Mouse (Mus musculus) liver, embryonic 15.5 days (tissue): ENCODE data around the gene Wwox. TPM values are rescaled to one million over a fixed set of nuclear protein-coding genes. Genes with fewer than 3 reads are reported as not detected.

Experiments
- ATAC-seq: fragments of 200-750 bp; cut with Nextera tagmentation; 2 replicates; pipeline ENCODE4 v1.8.0; 2017; ENCODE audit warnings: moderate number of reproducible peaks, mild to moderate bottlenecking, moderate library complexity; ENCODE audit not compliant: insufficient read depth
- H3K27ac ChIP-seq: fragments of 300-500 bp; sonication (generic); replicated peaks from 2 replicates; pipeline ENCODE4 v1.5.1; 2015; ENCODE audit warnings: mild to moderate bottlenecking, inconsistent platforms
- H3K27me3 ChIP-seq: fragments of 300-500 bp; sonication (generic); 2 replicates; pipeline ENCODE4 v1.6.1; 2015; ENCODE audit warnings: mild to moderate bottlenecking, inconsistent platforms
- H3K36me3 ChIP-seq: fragments of 300-500 bp; sonication (generic); replicated peaks from 2 replicates; pipeline ENCODE4 v1.6.1; 2015; ENCODE audit warnings: moderate library complexity, mild to moderate bottlenecking, inconsistent platforms
- H3K4me1 ChIP-seq: fragments of 300-500 bp; sonication (generic); replicated peaks from 2 replicates; pipeline ENCODE4 v1.6.1; 2015; ENCODE audit warnings: inconsistent platforms
- H3K4me2 ChIP-seq: fragments of 300-500 bp; sonication (generic); 2 replicates; pipeline ENCODE4 v1.6.1; 2015; ENCODE audit warnings: moderate library complexity, mild to moderate bottlenecking, inconsistent platforms
- H3K4me3 ChIP-seq: fragments of 300-500 bp; sonication (generic); replicated peaks from 2 replicates; pipeline ENCODE4 v1.5.1; 2015; ENCODE audit warnings: mild to moderate bottlenecking, inconsistent platforms
- H3K9ac ChIP-seq: fragments of 300-500 bp; sonication (generic); 2 replicates; pipeline ENCODE4 v1.6.1; 2015; ENCODE audit warnings: moderate library complexity, mild to moderate bottlenecking, inconsistent platforms
- H3K9me3 ChIP-seq: fragments of 300-500 bp; sonication (generic); replicated peaks from 2 replicates; pipeline ENCODE4 v1.6.1; 2016; ENCODE audit warnings: inconsistent platforms
- WGBS: fragments of 180-500 bp; shearing (Covaris S2); methylation state at CpG from one replicate; pipeline ENCODE4 v1.1.7; 2015; ENCODE audit warnings: mixed read lengths; ENCODE audit not compliant: insufficient replicate concordance; 5-methylcytosine and 5-hydroxymethylcytosine counted together
- polyA plus RNA-seq: library from polyadenylated mRNA; unstranded; fragments of >200 nt; fragmentation: Nextera tagmentation; extraction: Ambion mirVana; gene quantifications from 2 replicates; pipeline ENCODE4 v1.2.1, GENCODE M21; 2015

The Wwox gene
- polyA plus RNA-seq, 1 experiment from 2014 or later = 3.5 TPM

- no peaks in the 10 kb centered on the region for H3K36me3 ChIP-seq
These were observed 920.2 kb downstream of the Wwox start for GRCm38 (mm10) chr8:115359701-115360100.

GRCm38 (mm10) chr8:115362518-115362917 lies 923.1 kb downstream of the Wwox start:
- 50% methylated on average over 7 of the region's 7 CpGs for WGBS
- no peaks in the 10 kb centered on the region for H3K9me3 ChIP-seq
- no peaks in the 10 kb centered on the region for H3K36me3 ChIP-seq
- no peak for ATAC-seq
- no peaks in the 10 kb centered on the region for H3K4me1 ChIP-seq
- H3K4me3 ChIP-seq = no peak overlapping the region
- no peaks in the 10 kb centered on the region for H3K27me3 ChIP-seq
- H3K9ac ChIP-seq = no peak overlapping the region
- no peak overlapping the region for H3K4me2 ChIP-seq
- no peak overlapping the region for H3K27ac ChIP-seq

More at GRCm38 (mm10) chr8:115359701-115360100, 920.2 kb downstream of the Wwox start:
- Histone ChIP-seq H3K9me3 (no peaks in the 10 kb centered on the region), H3K9ac (no peak overlapping the region), H3K4me1 (no peaks in the 10 kb centered on the region), H3K4me3 (no peak overlapping the region), H3K27ac (no peak overlapping the region), H3K4me2 (no peak overlapping the region), H3K27me3 (no peaks in the 10 kb centered on the region)
- no peak for ATAC-seq
- 61% methylated on average over 12 of the region's 12 CpGs for WGBS

DNA sequence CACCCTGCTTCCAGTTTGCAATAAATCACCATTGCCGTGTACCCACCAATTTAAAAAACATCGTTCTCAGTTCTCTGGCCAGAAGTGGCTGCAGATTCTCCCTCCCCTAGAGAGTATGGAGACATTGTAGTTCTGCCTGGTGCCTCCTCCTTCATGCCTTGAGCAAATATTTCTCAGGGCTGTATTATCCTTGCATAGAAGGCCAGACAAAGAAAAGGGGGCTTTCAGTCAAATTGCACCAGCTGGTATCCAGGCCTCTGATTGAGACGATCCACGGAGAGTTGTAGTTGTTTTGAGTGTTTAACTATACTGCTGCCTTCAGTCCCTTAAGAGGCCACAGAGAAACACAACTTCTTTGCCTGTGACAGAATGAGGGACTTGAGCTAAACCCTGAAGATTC lies 935.5 kb downstream of the Wwox start:
- Histone ChIP-seq H3K27me3 (no peaks in the 10 kb centered on the region), H3K4me1 (no peaks in the 10 kb centered on the region), H3K9ac (no peak overlapping the region), H3K27ac (no peak overlapping the region), H3K4me3 (no peak overlapping the region), H3K36me3 (no peaks in the 10 kb centered on the region), H3K4me2 (no peak overlapping the region), H3K9me3 (no peaks in the 10 kb centered on the region)
- WGBS = 55% methylated on average over 4 of the region's 4 CpGs
- no peak for ATAC-seq

GRCm38 (mm10) chr8:115375361-115376047 lies 936.0 kb downstream of the Wwox start:
- no peak overlapping the region for H3K4me2 ChIP-seq
- no peak overlapping the region for H3K9ac ChIP-seq
- WGBS = 58% methylated on average over 8 of the region's 8 CpGs
- no peak overlapping the region for H3K4me3 ChIP-seq
- H3K27ac ChIP-seq = no peak overlapping the region
- no peaks in the 10 kb centered on the region for H3K9me3 ChIP-seq
- no peaks in the 10 kb centered on the region for H3K36me3 ChIP-seq
- no peak for ATAC-seq
- H3K4me1 ChIP-seq = no peaks in the 10 kb centered on the region
- no peaks in the 10 kb centered on the region for H3K27me3 ChIP-seq

GRCm38 (mm10) chr8:115377321-115377720 lies 937.9 kb downstream of the Wwox start:
- Histone ChIP-seq H3K4me2 (no peak overlapping the region), H3K36me3 (no peaks in the 10 kb centered on the region), H3K9ac (no peak overlapping the region), H3K27ac (no peak overlapping the region), H3K4me1 (no peaks in the 10 kb centered on the region), H3K9me3 (no peaks in the 10 kb centered on the region), H3K27me3 (no peaks in the 10 kb centered on the region), H3K4me3 (no peak overlapping the region)
- 44% methylated on average over 4 of the region's 4 CpGs for WGBS
- no peak for ATAC-seq

- Histone ChIP-seq H3K27ac (no peak overlapping the region), H3K27me3 (no peaks in the 10 kb centered on the region), H3K9me3 (no peaks in the 10 kb centered on the region), H3K4me3 (no peak overlapping the region), H3K9ac (no peak overlapping the region), H3K36me3 (no peaks in the 10 kb centered on the region), H3K4me1 (no peaks in the 10 kb centered on the region), H3K4me2 (no peak overlapping the region)
- 51% methylated on average over 4 of the region's 4 CpGs for WGBS
- no peak for ATAC-seq
These were observed 940.6 kb downstream of the Wwox start for GRCm38 (mm10) chr8:115380017-115380416.

- no peak overlapping the region for H3K4me2 ChIP-seq
- no peaks in the 10 kb centered on the region for H3K4me1 ChIP-seq
- ATAC-seq = no peak
These were observed 951.6 kb downstream of the Wwox start for GRCm38 (mm10) chr8:115390921-115391504.

GRCm38 (mm10) chr8:115395840-115396239 lies 956.4 kb downstream of the Wwox start:
- Histone ChIP-seq H3K4me3 (no peak overlapping the region), H3K9me3 (no peaks in the 10 kb centered on the region), H3K4me2 (no peak overlapping the region), H3K36me3 (no peaks in the 10 kb centered on the region), H3K27me3 (no peaks in the 10 kb centered on the region), H3K4me1 (no peaks in the 10 kb centered on the region), H3K9ac (no peak overlapping the region), H3K27ac (no peak overlapping the region)
- 58% methylated on average over 5 of the region's 5 CpGs for WGBS
- no peak for ATAC-seq

More at GRCm38 (mm10) chr8:115390921-115391504, 951.6 kb downstream of the Wwox start:
- Histone ChIP-seq H3K4me3 (no peak overlapping the region), H3K27ac (no peak overlapping the region), H3K9me3 (no peaks in the 10 kb centered on the region), H3K9ac (no peak overlapping the region), H3K36me3 (no peaks in the 10 kb centered on the region), H3K27me3 (no peaks in the 10 kb centered on the region)
- WGBS = 53% methylated on average over 5 of the region's 5 CpGs

GRCm38 (mm10) chr8:115397981-115398380 lies 958.5 kb downstream of the Wwox start:
- Histone ChIP-seq H3K9me3 (no peaks in the 10 kb centered on the region), H3K27ac (no peak overlapping the region), H3K9ac (no peak overlapping the region), H3K4me1 (no peaks in the 10 kb centered on the region), H3K4me2 (no peak overlapping the region), H3K27me3 (no peaks in the 10 kb centered on the region), H3K4me3 (no peak overlapping the region), H3K36me3 (no peaks in the 10 kb centered on the region)
- no peak; the same call in 1 of the 2 replicates for ATAC-seq
- WGBS = 13% methylated on average over 3 of the region's 3 CpGs

- Histone ChIP-seq H3K4me1 (no peaks in the 10 kb centered on the region), H3K9me3 (no peaks in the 10 kb centered on the region), H3K4me3 (no peak overlapping the region), H3K27me3 (no peaks in the 10 kb centered on the region), H3K27ac (no peak overlapping the region), H3K9ac (no peak overlapping the region), H3K4me2 (no peak overlapping the region), H3K36me3 (no peaks in the 10 kb centered on the region)
- ATAC-seq = no peak
- WGBS = 61% methylated on average over 15 of the region's 15 CpGs
These were observed 960.7 kb downstream of the Wwox start for GRCm38 (mm10) chr8:115400013-115400720.
